Mouse (Mus musculus): ENCODE data around the gene Zfp385b. TPM values are rescaled to one million over a fixed set of nuclear protein-coding genes. Genes with fewer than 3 reads are reported as not detected.

Gene Zfp385b
- polyA plus RNA-seq, 1 experiment from 2014 or later: 3.8 TPM

- peaks cover 10% of the 10 kb centered on the region for H3K4me1 ChIP-seq
- H3K4me3 ChIP-seq: peak overlapping the region; percentile 34
- H3K4me2 ChIP-seq (replicated peaks): peak overlapping the region; percentile 58
- H3K27me3 ChIP-seq: no peaks in the 10 kb centered on the region
- no peaks in the 10 kb centered on the region for H3K9me3 ChIP-seq (replicated peaks)
- H3K27ac ChIP-seq: no peak overlapping the region
- no peaks in the 10 kb centered on the region for H3K36me3 ChIP-seq
- no peak for ATAC-seq (ENCODE audit: low FRiP score)
- under 1% methylated on average over 14 of the region's 14 CpGs for WGBS
- H3K9ac ChIP-seq: no peak overlapping the region
Measured at GRCm38 (mm10) chr2:77519341-77519740, 300.1 kb downstream of the Zfp385b start.

GRCm38 (mm10) chr2:77518693-77519092 is 300.7 kb downstream of the Zfp385b start:
- no peak overlapping the region for H3K27ac ChIP-seq
- H3K4me2 ChIP-seq (replicated peaks): peak overlapping the region; percentile 58
- peak overlapping the region; percentile 34; the same call in 1 of the 2 replicates for H3K4me3 ChIP-seq
- H3K4me1 ChIP-seq: peaks cover 10% of the 10 kb centered on the region
- WGBS: 9% methylated on average over 8 of the region's 8 CpGs
- H3K9me3 ChIP-seq (replicated peaks): no peaks in the 10 kb centered on the region
- no peak overlapping the region for H3K9ac ChIP-seq
- H3K36me3 ChIP-seq: no peaks in the 10 kb centered on the region
- H3K27me3 ChIP-seq: no peaks in the 10 kb centered on the region
- ATAC-seq (ENCODE audit: low FRiP score): no peak

GRCm38 (mm10) chr2:77516606-77517005 is 302.8 kb downstream of the Zfp385b start:
- 79% methylated on average over 5 of the region's 5 CpGs for WGBS
- H3K4me1 ChIP-seq: peaks cover 13% of the 10 kb centered on the region
- no peaks in the 10 kb centered on the region for H3K36me3 ChIP-seq
- H3K27ac ChIP-seq: no peak overlapping the region
- H3K27me3 ChIP-seq: no peaks in the 10 kb centered on the region
- ATAC-seq (ENCODE audit: low FRiP score): no peak
- H3K4me2 ChIP-seq (replicated peaks): no peak overlapping the region
- H3K4me3 ChIP-seq: no peak overlapping the region
- H3K9me3 ChIP-seq (replicated peaks): no peaks in the 10 kb centered on the region
- no peak overlapping the region for H3K9ac ChIP-seq

GRCm38 (mm10) chr2:77515654-77516053 is 303.8 kb downstream of the Zfp385b start:
- no peaks in the 10 kb centered on the region for H3K9me3 ChIP-seq (replicated peaks)
- 59% methylated on average over 6 of the region's 6 CpGs for WGBS
- no peak overlapping the region for H3K27ac ChIP-seq
- peaks cover 13% of the 10 kb centered on the region for H3K4me1 ChIP-seq
- no peak for ATAC-seq (ENCODE audit: low FRiP score)
- no peaks in the 10 kb centered on the region for H3K27me3 ChIP-seq
- H3K9ac ChIP-seq: no peak overlapping the region
- no peaks in the 10 kb centered on the region for H3K36me3 ChIP-seq
- H3K4me2 ChIP-seq (replicated peaks): no peak overlapping the region
- no peak overlapping the region for H3K4me3 ChIP-seq

GRCm38 (mm10) chr2:77515011-77515410 is 304.4 kb downstream of the Zfp385b start:
- peaks cover 13% of the 10 kb centered on the region for H3K4me1 ChIP-seq
- H3K4me2 ChIP-seq (replicated peaks): no peak overlapping the region
- no peak overlapping the region for H3K9ac ChIP-seq
- no peaks in the 10 kb centered on the region for H3K36me3 ChIP-seq
- no peaks in the 10 kb centered on the region for H3K9me3 ChIP-seq (replicated peaks)
- no peaks in the 10 kb centered on the region for H3K27me3 ChIP-seq
- WGBS: 63% methylated on average over 7 of the region's 7 CpGs
- H3K4me3 ChIP-seq: no peak overlapping the region
- H3K27ac ChIP-seq: no peak overlapping the region
- ATAC-seq (ENCODE audit: low FRiP score): no peak

GRCm38 (mm10) chr2:77514476-77514875 is 305.0 kb downstream of the Zfp385b start:
- no peak for ATAC-seq (ENCODE audit: low FRiP score)
- no peaks in the 10 kb centered on the region for H3K9me3 ChIP-seq (replicated peaks)
- 68% methylated on average over 4 of the region's 4 CpGs for WGBS
- H3K36me3 ChIP-seq: no peaks in the 10 kb centered on the region
- H3K27me3 ChIP-seq: no peaks in the 10 kb centered on the region
- no peak overlapping the region for H3K4me3 ChIP-seq
- H3K4me2 ChIP-seq (replicated peaks): no peak overlapping the region
- peaks cover 13% of the 10 kb centered on the region for H3K4me1 ChIP-seq
- no peak overlapping the region for H3K9ac ChIP-seq
- H3K27ac ChIP-seq: no peak overlapping the region

- H3K4me1 ChIP-seq: 0 out of 2 replicates have a peak, but pooled peaks cover 3% of the 10 kb centered on the region
- H3K27me3 ChIP-seq: no peaks in the 10 kb centered on the region
- no peak overlapping the region for H3K9ac ChIP-seq
- 72% methylated on average over 6 of the region's 6 CpGs for WGBS
- no peak overlapping the region for H3K27ac ChIP-seq
- no peaks in the 10 kb centered on the region for H3K9me3 ChIP-seq (replicated peaks)
- no peak overlapping the region for H3K4me2 ChIP-seq (replicated peaks)
- H3K4me3 ChIP-seq: no peak overlapping the region
- ATAC-seq (ENCODE audit: low FRiP score): no peak
- H3K36me3 ChIP-seq: no peaks in the 10 kb centered on the region
Measured at GRCm38 (mm10) chr2:77508731-77509130, 310.7 kb downstream of the Zfp385b start.

- no peak overlapping the region for H3K27ac ChIP-seq
- H3K36me3 ChIP-seq: no peaks in the 10 kb centered on the region
- peak; percentile 81 for ATAC-seq (ENCODE audit: low FRiP score)
- 3% methylated on average over 7 of the region's 7 CpGs for WGBS
- no peaks in the 10 kb centered on the region for H3K4me1 ChIP-seq
- peak overlapping the region; percentile 36 for H3K4me2 ChIP-seq (replicated peaks)
- H3K4me3 ChIP-seq: no peak overlapping the region
- no peak overlapping the region for H3K9ac ChIP-seq
- no peaks in the 10 kb centered on the region for H3K9me3 ChIP-seq (replicated peaks)
- no peaks in the 10 kb centered on the region for H3K27me3 ChIP-seq
Measured at GRCm38 (mm10) chr2:77506308-77506707, 313.1 kb downstream of the Zfp385b start.

GRCm38 (mm10) chr2:77505614-77506013 is 313.8 kb downstream of the Zfp385b start:
- Histone ChIP-seq H3K4me2 (replicated peaks) (no peak overlapping the region), H3K9ac (no peak overlapping the region), H3K36me3 (no peaks in the 10 kb centered on the region), H3K9me3 (replicated peaks) (no peaks in the 10 kb centered on the region), H3K27me3 (no peaks in the 10 kb centered on the region), H3K27ac (no peak overlapping the region), H3K4me3 (no peak overlapping the region), H3K4me1 (no peaks in the 10 kb centered on the region)
- ATAC-seq (ENCODE audit: low FRiP score): no peak
- WGBS: 80% methylated on average over 1 of the region's 1 CpGs

- Histone ChIP-seq H3K36me3 (no peaks in the 10 kb centered on the region), H3K27me3 (no peaks in the 10 kb centered on the region), H3K9ac (no peak overlapping the region), H3K9me3 (replicated peaks) (no peaks in the 10 kb centered on the region), H3K4me2 (replicated peaks) (no peak overlapping the region), H3K27ac (no peak overlapping the region), H3K4me3 (no peak overlapping the region), H3K4me1 (no peaks in the 10 kb centered on the region)
- 81% methylated on average over 6 of the region's 6 CpGs for WGBS
- ATAC-seq (ENCODE audit: low FRiP score): no peak
Measured at GRCm38 (mm10) chr2:77503674-77504351, 315.6 kb downstream of the Zfp385b start.

- ATAC-seq (ENCODE audit: low FRiP score): no peak
- H3K36me3 ChIP-seq: no peaks in the 10 kb centered on the region
Measured at GRCm38 (mm10) chr2:77503217-77503616, 316.2 kb downstream of the Zfp385b start.

GRCm38 (mm10) chr2:77502458-77502857 is 317.0 kb downstream of the Zfp385b start:
- WGBS: 89% methylated on average over 8 of the region's 8 CpGs
- no peak overlapping the region for H3K27ac ChIP-seq
- H3K36me3 ChIP-seq: no peaks in the 10 kb centered on the region
- H3K4me3 ChIP-seq: no peak overlapping the region
- no peak overlapping the region for H3K9ac ChIP-seq
- H3K9me3 ChIP-seq (replicated peaks): no peaks in the 10 kb centered on the region
- no peak for ATAC-seq (ENCODE audit: low FRiP score)
- no peak overlapping the region for H3K4me2 ChIP-seq (replicated peaks)
- no peaks in the 10 kb centered on the region for H3K27me3 ChIP-seq
- no peaks in the 10 kb centered on the region for H3K4me1 ChIP-seq

More at GRCm38 (mm10) chr2:77503217-77503616, 316.2 kb downstream of the Zfp385b start:
- no peaks in the 10 kb centered on the region for H3K27me3 ChIP-seq
- no peak overlapping the region for H3K4me2 ChIP-seq (replicated peaks)
- WGBS: 84% methylated on average over 8 of the region's 8 CpGs
- no peaks in the 10 kb centered on the region for H3K9me3 ChIP-seq (replicated peaks)
- H3K27ac ChIP-seq: no peak overlapping the region
- no peak overlapping the region for H3K4me3 ChIP-seq
- H3K9ac ChIP-seq: no peak overlapping the region
- no peaks in the 10 kb centered on the region for H3K4me1 ChIP-seq

- Histone ChIP-seq H3K4me2 (replicated peaks) (no peak overlapping the region), H3K4me1 (no peaks in the 10 kb centered on the region), H3K27ac (no peak overlapping the region), H3K9me3 (replicated peaks) (no peaks in the 10 kb centered on the region), H3K36me3 (no peaks in the 10 kb centered on the region), H3K4me3 (no peak overlapping the region), H3K27me3 (no peaks in the 10 kb centered on the region), H3K9ac (no peak overlapping the region)
- WGBS: 67% methylated on average over 6 of the region's 6 CpGs
- ATAC-seq (ENCODE audit: low FRiP score): no peak
Measured at GRCm38 (mm10) chr2:77500480-77500879, 319.0 kb downstream of the Zfp385b start.
